Mouse (Mus musculus) granulocyte monocyte progenitor cell, adult 5-6 weeks (primary cell): ENCODE measurements around the gene Sec14l5. TPM values are rescaled to one million over a fixed set of nuclear protein-coding genes. Genes with fewer than 3 reads are reported as not detected.

Source experiments
- ATAC-seq: replicated peaks from 2 replicates; pipeline ENCODE4 v1.8.0; 2016; ENCODE audit warnings: mild to moderate bottlenecking, moderate TSS enrichment, inconsistent platforms; ENCODE audit not compliant: poor library complexity, severe bottlenecking
- total RNA-seq, 2 experiments: library from RNA; stranded (forward) in 1 of 2; stranded (reverse) in 1 of 2; fragments of 200-712, 200-1000 nt in 1 of 2; fragments of >200 nt in 1 of 2; fragmentation: Nextera tagmentation in 1 of 2; gene quantifications; 2 replicates each; pipeline ENCODE4 v1.2.3; 2014 to 2017

The Sec14l5 gene
- total RNA-seq, 2 experiments from 2014 or later = not detected

DNA sequence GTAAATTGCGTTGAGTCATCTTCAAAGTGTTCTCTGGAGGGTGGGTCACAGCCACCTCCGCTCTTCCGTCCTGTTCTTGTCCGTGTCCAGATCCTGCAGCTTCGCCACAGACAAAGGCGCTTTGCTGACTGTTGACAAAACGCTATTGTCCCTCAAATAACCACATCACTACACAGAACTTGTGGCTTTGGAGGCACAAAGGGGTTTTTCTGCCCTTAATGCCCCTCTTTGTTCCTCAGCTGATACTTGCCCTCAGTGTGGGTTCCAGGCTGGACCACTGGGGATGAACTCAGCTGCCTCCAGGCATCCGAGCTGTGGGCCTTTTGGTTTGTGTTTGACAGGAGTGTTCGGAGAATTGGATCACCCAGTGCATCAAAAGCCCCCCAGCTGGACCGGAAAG lies 3.6 kb downstream of the Sec14l5 start:
- no peak for ATAC-seq

DNA sequence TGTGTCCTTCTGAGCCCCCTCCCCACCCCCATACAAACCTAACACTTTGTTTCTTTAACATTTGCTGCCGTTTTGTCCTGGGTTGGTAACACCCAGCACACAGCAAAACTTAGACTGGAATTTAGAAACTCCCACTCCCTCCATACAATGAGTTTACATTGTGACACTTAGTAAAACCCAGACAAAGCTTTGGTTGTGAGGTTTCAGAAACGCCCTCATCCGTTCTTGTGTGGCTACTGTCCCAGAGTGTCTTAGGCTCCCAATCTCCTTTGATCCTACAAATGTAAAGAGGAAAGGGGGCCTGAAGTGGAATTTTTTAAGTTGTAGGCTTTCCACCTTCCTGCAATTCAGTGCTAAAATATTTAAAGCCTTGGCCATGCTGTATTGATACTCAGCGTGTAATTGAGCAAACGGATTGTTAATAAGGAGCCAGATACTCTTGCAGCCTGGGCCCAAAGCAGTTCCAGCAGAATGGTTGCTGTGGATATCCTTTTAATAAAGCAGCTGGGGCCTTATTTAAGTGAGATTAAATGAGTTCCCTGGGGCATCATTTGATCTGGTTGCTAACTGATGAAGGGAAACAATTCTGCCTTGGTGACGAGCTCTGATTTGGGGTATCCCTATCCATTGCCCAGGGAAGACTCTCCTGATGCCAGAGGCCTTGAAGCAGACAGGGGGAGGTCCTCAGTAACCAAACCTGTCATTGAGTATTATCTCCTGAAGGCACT lies 6.6 kb downstream of the Sec14l5 start:
- no peak for ATAC-seq

DNA sequence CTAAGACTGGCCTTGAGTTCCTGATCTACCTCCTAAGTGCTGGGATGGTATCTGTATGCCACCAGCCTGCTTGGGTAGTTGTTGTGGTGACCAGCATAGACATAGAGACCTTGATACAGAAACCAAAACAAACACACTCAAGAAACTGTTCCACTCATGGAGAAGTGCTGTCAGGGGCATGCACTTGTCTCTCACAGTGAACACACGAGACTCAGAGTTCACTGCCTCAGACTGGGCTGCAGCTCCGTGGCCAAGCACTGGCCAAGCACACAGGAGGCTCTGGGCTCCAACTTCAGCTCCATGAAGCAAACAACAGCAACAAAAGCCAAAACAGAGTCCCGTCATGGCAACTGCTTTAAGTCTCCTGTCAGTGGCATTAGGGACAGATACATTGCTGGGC lies 8.1 kb downstream of the Sec14l5 start:
- ATAC-seq = no peak

DNA sequence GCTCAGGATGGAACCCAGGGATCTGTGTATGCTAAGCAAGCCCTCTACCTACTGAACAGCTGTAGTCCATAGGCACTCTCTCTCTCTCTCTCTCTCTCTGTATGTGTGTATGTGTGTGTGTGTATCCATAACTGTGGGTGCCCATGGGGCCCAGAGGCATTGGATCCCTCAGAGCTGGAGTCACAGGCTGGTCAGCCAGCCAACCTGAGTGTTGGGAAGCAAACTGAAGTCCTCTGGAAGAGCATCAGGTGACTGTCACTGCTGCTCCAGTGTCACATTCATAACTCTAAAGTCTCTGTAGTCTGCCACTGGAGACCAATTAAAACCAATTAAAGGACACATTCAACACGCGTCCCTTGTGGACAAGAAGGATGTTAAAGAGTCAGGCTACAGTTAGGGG lies 9.6 kb downstream of the Sec14l5 start:
- no peak for ATAC-seq

DNA sequence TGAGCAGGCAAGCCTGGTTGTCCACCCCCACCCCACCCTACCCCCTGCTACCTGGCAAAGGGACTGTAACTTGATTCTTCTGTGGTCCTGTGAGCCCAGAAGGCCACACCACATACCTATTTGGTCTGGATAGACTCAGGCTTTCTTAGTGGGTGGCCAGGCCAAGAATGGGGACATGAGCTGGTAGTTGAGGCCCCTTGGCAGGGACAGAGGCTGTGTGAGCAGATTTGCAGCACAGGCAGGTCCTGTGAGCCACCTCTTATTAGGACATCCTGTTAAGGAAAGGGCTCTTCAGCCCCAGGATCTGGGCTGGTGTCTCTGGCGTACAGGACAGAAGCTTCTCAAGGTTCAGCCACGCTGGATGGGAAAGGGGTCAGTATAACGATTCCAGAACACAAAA lies 10.2 kb downstream of the Sec14l5 start:
- no peak for ATAC-seq

DNA sequence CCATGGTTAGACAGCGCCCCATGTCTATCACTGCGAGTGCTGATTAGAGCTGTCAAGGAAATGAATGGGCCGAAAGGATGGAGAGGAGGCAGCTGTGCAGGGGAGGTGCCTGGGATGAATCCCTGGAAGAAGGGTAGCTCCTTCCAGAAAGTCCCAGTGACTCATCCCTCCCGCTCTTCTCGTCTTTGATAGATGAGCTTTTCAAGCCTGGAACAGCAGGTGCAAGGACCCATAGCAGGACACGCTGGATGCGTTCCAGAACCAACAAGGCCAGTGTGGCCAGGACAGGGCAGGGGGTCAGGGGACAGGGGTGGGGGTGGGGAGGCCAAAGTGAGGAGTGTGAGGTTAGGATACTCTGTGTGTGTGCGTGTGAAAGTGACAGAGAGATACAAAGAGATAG lies 12.3 kb downstream of the Sec14l5 start:
- ATAC-seq = no peak

DNA sequence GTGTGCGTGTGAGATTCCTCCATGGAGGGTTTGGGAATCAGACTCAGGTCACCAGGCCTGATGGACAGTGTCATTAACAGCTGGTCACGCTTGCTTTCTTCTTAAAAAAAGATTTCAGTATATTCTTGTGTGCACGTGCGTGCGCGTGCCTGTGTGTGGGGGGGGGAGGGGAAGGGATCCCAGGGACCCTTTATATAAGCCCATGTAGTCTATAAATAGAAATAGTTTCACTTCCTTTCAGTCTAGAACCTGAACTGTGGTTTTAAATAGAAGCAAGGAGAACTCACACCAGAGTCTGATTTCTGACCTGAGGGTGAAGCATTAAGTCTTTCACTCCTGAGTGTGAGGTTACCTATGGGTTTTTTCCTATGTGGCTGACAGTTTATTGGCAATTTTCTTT lies 17.4 kb downstream of the Sec14l5 start:
- peak; percentile 39; the same call in 1 of the 2 replicates for ATAC-seq

DNA sequence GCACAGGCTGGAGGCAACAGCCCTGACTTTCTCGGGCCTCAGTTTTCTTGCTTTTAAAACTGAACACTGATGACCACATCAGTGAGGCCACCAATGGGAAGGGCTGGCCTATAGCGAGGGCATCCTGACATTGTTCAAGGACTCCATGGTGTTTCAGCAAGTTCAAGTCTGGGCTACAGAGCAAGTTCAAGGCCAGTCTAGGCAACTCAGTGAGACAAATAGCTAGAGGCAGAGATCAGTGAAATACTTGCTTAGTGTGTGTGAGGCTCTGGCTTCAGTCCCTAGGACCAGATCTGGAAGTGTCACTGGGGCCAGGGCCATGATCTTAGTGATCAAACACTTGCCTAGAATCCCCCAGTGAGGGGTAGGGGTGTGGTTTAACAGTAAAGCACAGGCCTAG lies 21.1 kb downstream of the Sec14l5 start:
- ATAC-seq = no peak

DNA sequence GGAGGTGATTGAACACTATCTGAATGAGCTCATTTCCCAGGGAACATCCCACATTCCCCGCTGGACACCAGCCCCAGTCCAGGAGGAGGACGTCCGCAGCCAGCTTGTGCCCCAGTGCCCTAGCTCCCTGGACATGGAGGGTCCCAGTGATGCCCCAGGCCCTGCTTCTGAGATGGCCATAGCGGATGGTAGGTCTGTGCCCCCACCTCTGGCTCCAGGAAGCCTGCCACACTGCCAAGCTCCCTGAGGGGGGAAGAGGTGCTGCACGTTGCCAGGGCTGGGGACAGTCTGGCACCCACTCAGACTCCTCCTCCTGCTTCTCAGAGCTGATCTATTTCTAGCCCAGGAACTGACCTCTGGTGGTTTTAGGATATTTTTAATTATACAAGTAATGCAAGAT lies 21.9 kb downstream of the Sec14l5 start:
- no peak for ATAC-seq

DNA sequence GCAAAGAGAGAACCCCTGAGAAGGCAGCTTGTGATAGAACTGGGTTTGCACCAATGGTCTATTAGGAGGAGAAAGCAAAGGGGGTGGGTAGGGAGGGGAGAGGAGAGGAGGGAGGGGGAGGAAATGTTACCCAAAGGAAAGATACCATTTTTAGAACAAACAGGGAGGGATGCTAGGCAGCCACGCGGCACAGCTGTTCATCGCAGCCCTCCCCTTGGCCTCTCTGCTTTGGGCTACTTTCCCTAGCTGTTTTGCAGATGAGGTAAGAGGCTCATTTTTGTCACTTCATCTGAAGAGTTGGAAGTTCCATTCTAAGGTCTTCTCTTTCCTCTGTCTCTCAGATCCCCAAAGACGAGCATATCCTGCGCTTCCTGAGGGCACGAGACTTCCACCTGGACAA lies 25.7 kb downstream of the Sec14l5 start:
- ATAC-seq = no peak

DNA sequence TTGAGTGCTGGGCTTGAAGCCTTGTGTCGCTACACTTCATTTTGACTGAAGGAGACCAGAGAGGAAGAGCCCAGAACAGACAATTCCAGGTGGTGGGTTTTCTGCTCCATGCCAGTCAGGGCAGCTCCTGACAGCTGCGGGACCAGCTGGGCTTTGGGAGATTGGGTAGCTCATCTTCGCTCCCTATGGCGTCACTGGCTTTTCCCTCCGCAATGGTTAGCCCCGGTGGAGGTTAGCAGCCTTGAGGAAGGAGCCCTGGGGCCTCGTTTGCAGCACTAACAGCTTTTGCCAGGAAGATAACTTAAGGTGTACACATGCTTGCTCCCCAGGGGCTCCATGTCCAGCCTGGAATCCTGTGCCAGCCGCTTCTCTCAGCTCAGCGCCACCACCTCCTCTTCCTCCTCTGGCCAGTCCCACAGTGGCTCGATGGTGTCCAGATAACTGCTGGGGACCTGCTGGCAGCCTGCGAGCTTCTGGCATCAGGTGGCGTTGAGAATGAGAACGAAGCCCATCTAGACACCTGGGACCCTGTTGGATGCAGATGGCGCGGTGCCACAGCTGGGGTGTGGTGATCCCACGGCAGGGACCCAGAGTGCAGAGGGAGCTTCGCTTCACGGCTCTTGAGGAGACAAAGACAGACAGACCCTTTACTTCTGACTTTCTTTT lies 36.5 kb downstream of the Sec14l5 start:
- ATAC-seq = no peak

DNA sequence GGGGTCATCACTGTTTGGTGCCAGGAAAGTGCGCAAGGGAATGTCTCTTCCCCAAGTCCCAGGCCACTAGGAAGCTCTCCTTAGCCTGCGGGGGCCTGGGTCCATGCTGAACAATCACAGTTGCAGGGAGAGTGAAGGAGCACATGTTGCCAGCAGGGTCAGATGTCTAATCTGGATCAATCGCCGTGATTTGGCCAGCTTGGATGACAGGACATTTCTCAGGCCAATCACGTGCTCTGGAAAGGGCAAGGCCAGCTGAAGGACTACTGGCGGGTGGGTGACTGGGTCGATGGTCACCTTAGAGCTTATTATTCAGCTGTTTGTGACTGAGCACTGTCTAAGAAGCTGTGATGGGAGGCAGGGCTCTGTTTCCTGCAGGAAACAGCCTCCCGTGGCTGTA lies 37.2 kb downstream of the Sec14l5 start:
- no peak for ATAC-seq

DNA sequence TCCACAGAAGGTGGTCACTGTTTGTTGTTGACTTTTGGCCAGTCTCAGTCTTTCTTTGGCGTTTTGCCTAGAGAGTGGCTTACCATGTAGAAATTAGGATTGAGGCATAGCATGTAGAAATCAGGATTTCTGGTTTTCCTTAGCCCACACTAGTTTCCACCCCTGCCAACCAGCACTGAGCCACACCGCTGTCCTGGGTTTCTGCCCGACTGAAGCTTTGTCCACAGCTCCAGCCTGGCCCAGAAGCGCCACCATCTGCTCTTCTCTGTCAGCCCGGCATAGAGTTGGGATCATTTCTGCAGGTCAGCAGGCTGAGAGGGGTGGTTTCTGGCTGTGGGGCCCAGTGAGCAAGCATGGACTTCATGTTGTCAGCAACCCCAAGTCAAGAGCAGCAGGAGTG lies 38.0 kb downstream of the Sec14l5 start:
- no peak for ATAC-seq

DNA sequence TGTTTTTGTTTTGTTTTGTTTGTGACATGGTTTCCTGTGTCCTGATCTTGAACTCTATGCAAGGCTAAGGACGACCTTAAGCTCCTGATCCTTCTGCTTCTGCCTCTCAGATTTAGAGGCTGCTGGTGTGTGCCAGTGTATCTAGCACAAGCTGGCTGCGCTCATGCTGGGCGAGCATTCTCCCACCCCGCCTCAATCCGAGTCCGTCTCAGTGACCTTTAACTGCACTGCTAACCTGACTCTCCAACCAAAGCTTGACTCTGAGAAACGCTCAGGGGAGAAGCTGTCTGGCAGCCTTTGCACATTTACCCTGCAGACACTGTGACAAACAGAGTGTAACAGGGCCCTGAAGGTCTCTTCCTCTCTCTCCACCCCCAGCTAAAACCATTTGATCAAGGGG lies 38.8 kb downstream of the Sec14l5 start:
- ATAC-seq = no peak

DNA sequence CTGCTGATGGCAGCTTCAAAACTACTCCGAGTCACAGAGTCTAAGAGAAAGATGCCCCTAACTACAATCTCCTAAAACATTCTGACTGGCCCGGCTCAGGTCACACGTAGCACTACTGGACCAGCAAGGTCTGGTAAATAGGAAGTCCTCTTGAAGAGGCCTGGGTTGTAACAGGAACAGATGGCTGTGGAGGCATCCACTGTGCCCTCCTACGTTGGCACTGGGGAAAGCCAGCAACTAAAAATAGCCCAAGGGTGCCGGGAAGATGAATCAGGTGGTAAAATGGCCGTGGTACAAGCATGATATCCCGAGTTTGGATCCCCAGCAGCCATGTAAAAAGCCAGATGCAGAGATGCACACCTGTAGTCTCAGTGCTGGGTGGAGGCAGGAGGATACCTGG lies 39.3 kb downstream of the Sec14l5 start:
- ATAC-seq = 0 out of 2 replicates have a peak, but pooled peaks have one; percentile 20

DNA sequence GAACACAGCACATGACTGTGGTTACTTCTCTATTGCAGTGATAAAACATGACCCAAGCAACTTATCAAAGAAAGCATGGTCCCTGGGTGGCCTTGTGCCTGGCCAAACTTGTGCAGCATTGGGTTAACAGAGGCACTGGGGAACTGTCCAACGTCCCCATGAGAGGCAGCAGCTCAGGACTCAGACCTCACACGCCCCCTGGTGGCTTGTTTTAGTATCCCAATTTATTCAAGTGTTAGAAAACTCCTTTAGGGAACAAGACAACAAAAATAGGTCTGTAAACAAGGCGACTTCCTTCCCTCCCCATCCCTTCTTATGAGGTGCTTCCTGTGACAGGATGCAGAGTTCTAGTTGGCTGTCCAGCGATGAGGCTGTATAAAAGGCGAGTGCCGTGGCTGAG lies 48.2 kb downstream of the Sec14l5 start:
- ATAC-seq = peak; percentile 83

DNA sequence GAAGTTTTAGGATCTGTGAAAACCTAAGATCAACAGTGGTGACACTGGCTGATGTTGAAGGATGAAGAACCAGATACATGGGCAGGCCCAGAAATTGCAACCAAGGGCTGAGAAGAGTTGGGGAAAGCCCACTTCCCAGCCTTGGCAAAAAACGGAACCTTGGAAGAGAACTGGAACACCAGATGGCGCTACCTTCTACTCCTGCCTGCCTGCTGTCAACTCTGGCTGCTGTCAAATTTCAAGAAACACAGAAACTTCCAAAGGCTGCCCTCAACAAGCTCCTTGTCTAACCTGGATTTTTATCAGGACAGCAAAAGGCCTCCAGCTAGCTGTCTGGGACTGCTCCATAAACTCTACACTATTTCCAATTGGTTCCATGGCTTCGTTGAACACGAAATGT lies 55.8 kb downstream of the Sec14l5 start:
- ATAC-seq = peak; percentile 60

DNA sequence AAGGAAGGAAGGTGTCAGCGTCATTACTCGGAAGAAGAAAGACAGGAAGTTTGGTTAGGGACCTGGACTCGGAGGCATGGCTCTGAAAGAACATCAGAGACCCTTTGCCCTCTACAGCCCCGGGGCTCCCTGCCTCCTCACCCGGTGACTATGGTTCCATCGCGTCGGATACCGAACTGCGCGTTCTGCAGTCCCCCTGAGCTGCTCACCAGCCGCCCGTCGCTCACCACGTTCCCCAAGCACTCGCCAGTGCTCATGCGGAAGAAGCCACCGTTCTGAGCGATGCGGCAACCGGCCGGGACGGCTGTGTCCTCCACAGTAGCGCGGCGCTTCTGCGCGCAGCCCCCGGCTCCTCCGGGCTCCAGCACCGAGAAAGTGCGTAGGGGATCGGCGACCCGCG lies 56.3 kb downstream of the Sec14l5 start:
- ATAC-seq = peak; percentile 28

DNA sequence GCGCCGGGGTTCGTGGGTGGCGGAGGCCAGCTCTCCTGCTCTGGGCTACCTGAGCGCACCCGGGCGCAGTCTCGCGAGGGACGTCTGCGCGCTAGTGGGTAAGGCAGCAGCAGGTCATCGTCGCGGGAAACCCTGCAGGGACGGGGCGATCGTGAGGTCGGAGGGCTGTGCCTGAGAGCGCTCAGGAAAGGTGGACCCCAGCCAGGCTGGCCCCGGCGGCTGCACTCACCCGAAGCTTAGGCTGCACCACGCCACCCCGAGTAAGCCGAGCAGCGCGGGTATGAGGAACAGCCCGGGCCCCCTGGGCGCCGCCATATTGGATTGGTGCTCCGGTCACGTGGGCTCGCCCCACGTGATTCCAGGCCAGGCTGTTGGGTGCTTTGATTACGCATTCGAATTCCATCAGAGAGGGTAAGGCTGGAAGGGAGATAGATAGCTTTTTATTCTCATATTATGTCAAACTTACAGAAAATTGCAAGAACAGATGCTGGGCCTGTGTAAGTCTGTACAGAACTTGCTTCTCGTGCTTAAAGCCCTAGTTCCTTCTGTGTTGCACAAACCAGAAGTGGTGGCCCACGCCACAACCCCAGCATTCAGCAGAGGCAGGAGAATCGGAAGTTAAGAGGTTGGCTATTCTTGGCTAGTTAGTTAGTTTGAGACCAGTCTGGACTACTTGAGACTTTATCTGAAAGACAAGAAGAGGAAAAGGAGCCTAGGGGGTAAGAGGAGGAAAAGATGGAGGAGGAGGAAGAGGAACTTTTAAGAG lies 56.9 kb downstream of the Sec14l5 start, which contains the start of gene Nagpa:
Gene Nagpa (minus strand): TSS at position 345 of the 766 bp plus-strand sequence.
- ATAC-seq = peak; percentile 73

DNA sequence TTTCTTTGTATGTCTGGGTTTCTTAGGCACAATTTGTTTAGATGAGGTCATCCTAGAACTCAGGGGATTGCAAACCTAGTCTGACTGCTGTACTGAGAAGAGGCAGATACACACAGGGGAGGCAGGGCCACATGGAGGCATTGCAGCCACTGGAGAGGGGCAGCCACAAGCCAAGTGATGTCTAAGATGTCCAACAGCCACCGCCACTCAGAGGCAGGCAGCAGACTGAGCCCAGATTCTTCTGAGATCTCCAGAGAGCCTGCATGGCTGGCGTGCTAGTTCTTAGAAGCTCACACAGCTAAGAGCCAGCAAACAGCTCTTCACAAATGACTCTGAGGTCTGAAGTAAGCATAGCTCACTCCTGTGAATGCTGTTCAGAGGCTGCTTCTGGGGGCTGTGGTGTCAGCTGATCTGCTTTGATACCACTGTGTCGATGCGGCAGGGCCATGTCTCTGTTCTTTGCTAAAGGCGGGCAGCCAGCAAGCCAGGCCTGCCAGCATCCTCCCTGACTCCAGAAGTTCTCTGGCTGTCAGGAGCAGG lies 58.6 kb downstream of the Sec14l5 start:
- ATAC-seq = no peak

DNA sequence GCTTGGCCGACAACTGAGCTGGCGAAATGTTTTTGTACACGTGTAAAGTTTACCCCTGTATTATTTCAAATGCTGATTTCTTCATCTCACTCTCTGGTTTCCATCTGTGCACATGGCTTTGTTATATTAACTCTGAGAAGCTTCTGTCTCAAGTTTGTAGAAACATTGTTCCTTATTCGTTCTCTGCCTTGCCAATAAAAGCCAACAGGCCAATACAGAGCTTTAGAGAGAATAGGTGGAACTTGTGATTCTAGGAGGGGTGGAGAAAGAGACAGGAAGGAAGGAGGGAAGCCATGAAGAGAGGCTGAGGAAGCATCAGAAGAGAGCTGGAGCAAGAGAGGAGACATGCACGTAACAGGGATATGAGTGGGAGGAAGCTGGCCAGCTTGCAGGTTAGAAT lies 59.1 kb downstream of the Sec14l5 start:
- ATAC-seq = no peak
